Mouse (Mus musculus): ENCODE measurements around the gene Cetn4. TPM values are rescaled to one million over a fixed set of nuclear protein-coding genes. Genes with fewer than 3 reads are reported as not detected.

Gene Cetn4
- total and polyA plus RNA-seq, 3 experiments = 0.89 to 2.2 (median 1.4) TPM

GRCm38 (mm10) chr3:37273092-37273491, 39.4 kb downstream of the Cetn4 start:
- Histone ChIP-seq H3K27ac (ENCODE audit: insufficient read depth, low read depth) (no peak overlapping the region), H3K4me2 (ENCODE audit: insufficient read depth, low read depth, poor library complexity, severe bottlenecking) (no peak overlapping the region), H3K27me3 (replicated peaks) (no peaks in the 10 kb centered on the region), H3K36me3 (replicated peaks in 1 of 2; ENCODE audit: control insufficient read depth in 1 of 2, insufficient read depth in 1 of 2, low read length in 1 of 2) (no peaks in the 10 kb centered on the region), H3K9ac (ENCODE audit: insufficient read depth, low read depth) (no peak overlapping the region), H3K4me3 (replicated peaks in 1 of 3; ENCODE audit: low read depth in 2 of 3, low read length in 2 of 3, poor library complexity in 1 of 3) (no peak overlapping the region), H3K9me3 (replicated peaks; ENCODE audit: low read length) (no peaks in the 10 kb centered on the region), H3K79me2 (replicated peaks; ENCODE audit: control insufficient read depth, extremely low read depth, insufficient read depth, poor library complexity, severe bottlenecking) (no peaks in the 10 kb centered on the region), H3K4me1 (ENCODE audit: control insufficient read depth in 1 of 2, insufficient read depth in 2 of 2) (peaks cover 0 to 21% of the 10 kb centered on the region in 2 experiments; a peak in 2 of 4 replicates)
- TF ChIP-seq POLR2A (IDR thresholded peaks at IDR 0.05; ENCODE audit: low read depth, low read length) (no peak), KAT2A (IDR thresholded peaks at IDR 0.05; ENCODE audit: insufficient replicate concordance, low read length) (no peak)
- dilution Hi-C loops (cut with MboI; ENCODE audit: extremely low pct_ligation_motif_present, extremely low pct_unique_long_range_greater_than_20kb, low sequenced_read_pairs) = no loop called here
- no peak for DNase-seq (ENCODE audit: extremely low read depth)
- in situ Hi-C loops (cut with MboI; ENCODE audit: low pct_ligation_motif_present, low pct_unique_long_range_greater_than_20kb, low sequenced_read_pairs) = no loop called here

- Histone ChIP-seq H3K4me3 (replicated peaks in 1 of 3; ENCODE audit: low read depth in 2 of 3, low read length in 2 of 3, poor library complexity in 1 of 3) (no peak overlapping the region), H3K79me2 (replicated peaks; ENCODE audit: control insufficient read depth, extremely low read depth, insufficient read depth, poor library complexity, severe bottlenecking) (no peaks in the 10 kb centered on the region), H3K9ac (ENCODE audit: insufficient read depth, low read depth) (no peak overlapping the region), H3K36me3 (replicated peaks in 1 of 2; ENCODE audit: control insufficient read depth in 1 of 2, insufficient read depth in 1 of 2, low read length in 1 of 2) (no peaks in the 10 kb centered on the region), H3K9me3 (replicated peaks; ENCODE audit: low read length) (no peaks in the 10 kb centered on the region), H3K27ac (ENCODE audit: insufficient read depth, low read depth) (no peak overlapping the region), H3K27me3 (replicated peaks) (no peaks in the 10 kb centered on the region), H3K4me2 (ENCODE audit: insufficient read depth, low read depth, poor library complexity, severe bottlenecking) (no peak overlapping the region), H3K4me1 (ENCODE audit: control insufficient read depth in 1 of 2, insufficient read depth in 2 of 2) (peaks cover 3 to 26% of the 10 kb centered on the region in 2 experiments; a peak in 3 of 4 replicates)
- peak; percentile 79 for DNase-seq (ENCODE audit: extremely low read depth)
- in situ Hi-C loops (cut with MboI; ENCODE audit: low pct_ligation_motif_present, low pct_unique_long_range_greater_than_20kb, low sequenced_read_pairs) = no loop called here
- dilution Hi-C loops (cut with MboI; ENCODE audit: extremely low pct_ligation_motif_present, extremely low pct_unique_long_range_greater_than_20kb, low sequenced_read_pairs) = no loop called here
- TF ChIP-seq RCOR1 (conservative IDR thresholded peaks at IDR 0.05; ENCODE audit: low read depth, low read length) (no peak), RAD21 (IDR thresholded peaks at IDR 0.05; ENCODE audit: low read depth, low read length) (peak; percentile 91), IRF4 (IDR thresholded peaks at IDR 0.05; ENCODE audit: low read depth, low read length) (peak; percentile 25; the same call in 1 of the 2 replicates), ZC3H11A (IDR thresholded peaks at IDR 0.05; ENCODE audit: low read depth, low read length) (peak; percentile 71), NELFE (IDR thresholded peaks at IDR 0.05; ENCODE audit: low read depth, low read length) (peak; percentile 29; the same call in 1 of the 2 replicates), CTCF (conservative IDR thresholded peaks at IDR 0.05 in 1 of 2, IDR thresholded peaks at IDR 0.05 in 1 of 2; ENCODE audit: low read depth in 2 of 2, low read length in 2 of 2) (peak; percentile 81 to 95), SMC3 (IDR thresholded peaks at IDR 0.05; ENCODE audit: low read depth, low read length) (peak; percentile 98), BHLHE40 (IDR thresholded peaks at IDR 0.05; ENCODE audit: low read depth, low read length) (no peak)
Measured at GRCm38 (mm10) chr3:37271209-37271608, 41.3 kb downstream of the Cetn4 start.

- TF ChIP-seq UBTF (IDR thresholded peaks at IDR 0.05; ENCODE audit: low read depth, low read length) = no peak
- TF ChIP-seq JUN (IDR thresholded peaks at IDR 0.05; ENCODE audit: insufficient read depth, low read depth, low read length) = no peak
- TF ChIP-seq MXI1 (IDR thresholded peaks at IDR 0.05; ENCODE audit: low read depth, low read length) = no peak
- TF ChIP-seq GABPA (IDR thresholded peaks at IDR 0.05; ENCODE audit: insufficient replicate concordance, low read depth, low read length) = no peak
- no peak for TF ChIP-seq SIN3A (IDR thresholded peaks at IDR 0.05; ENCODE audit: low read length)
- no peak overlapping the region for H3K9ac ChIP-seq (ENCODE audit: insufficient read depth, low read depth)
- dilution Hi-C loops (cut with MboI; ENCODE audit: extremely low pct_ligation_motif_present, extremely low pct_unique_long_range_greater_than_20kb, low sequenced_read_pairs) = no loop called here
Measured at GRCm38 (mm10) chr3:37269926-37270325, 42.6 kb downstream of the Cetn4 start.

More at GRCm38 (mm10) chr3:37269926-37270325, 42.6 kb downstream of the Cetn4 start:
- Histone ChIP-seq H3K27me3 (replicated peaks) (no peaks in the 10 kb centered on the region), H3K4me1 (ENCODE audit: control insufficient read depth in 1 of 2, insufficient read depth in 2 of 2) (peaks cover 3 to 26% of the 10 kb centered on the region in 2 experiments; a peak in 3 of 4 replicates), H3K79me2 (replicated peaks; ENCODE audit: control insufficient read depth, extremely low read depth, insufficient read depth, poor library complexity, severe bottlenecking) (no peaks in the 10 kb centered on the region), H3K4me2 (ENCODE audit: insufficient read depth, low read depth, poor library complexity, severe bottlenecking) (no peak overlapping the region), H3K4me3 (replicated peaks in 1 of 3; ENCODE audit: low read depth in 2 of 3, low read length in 2 of 3, poor library complexity in 1 of 3) (no peak overlapping the region), H3K27ac (ENCODE audit: insufficient read depth, low read depth) (no peak overlapping the region), H3K9me3 (replicated peaks; ENCODE audit: low read length) (no peaks in the 10 kb centered on the region), H3K36me3 (replicated peaks in 1 of 2; ENCODE audit: control insufficient read depth in 1 of 2, insufficient read depth in 1 of 2, low read length in 1 of 2) (no peaks in the 10 kb centered on the region)
- in situ Hi-C loops (cut with MboI; ENCODE audit: low pct_ligation_motif_present, low pct_unique_long_range_greater_than_20kb, low sequenced_read_pairs) = loop anchor here (5.0 kb wide), 1 partner anchor 48 kb away; no protein-coding TSS in a partner anchor
- DNase-seq (ENCODE audit: extremely low read depth) = no peak
